Mouse (Mus musculus): ENCODE results near the gene Kctd21. TPM values are rescaled to one million over a fixed set of nuclear protein-coding genes. Genes with fewer than 3 reads are reported as not detected.

Kctd21 gene
- total and polyA plus RNA-seq, 3 experiments = 3.6 to 4.1 (median 3.7) TPM

DNA sequence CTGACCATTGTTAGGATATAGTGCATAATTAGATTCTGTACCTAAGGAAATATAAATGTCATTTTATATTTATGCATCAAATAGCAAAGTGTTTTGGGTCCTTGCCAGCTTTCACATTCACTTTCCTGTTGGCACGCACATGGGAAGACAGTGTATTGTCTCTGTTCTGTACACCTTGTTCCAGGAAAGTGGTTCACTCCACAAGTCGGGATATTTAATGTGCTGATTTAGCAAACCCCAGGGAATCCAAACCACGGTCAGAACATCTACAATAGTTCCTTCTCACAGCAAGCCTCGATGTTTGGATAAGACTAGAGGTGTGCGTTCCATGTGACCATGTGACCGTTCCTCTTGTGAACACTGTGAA, 59.9 kb downstream of the Kctd21 start:
- Histone ChIP-seq H3K27me3 (ENCODE audit: control insufficient read depth, insufficient read depth, low read length) (no peaks in the 10 kb centered on the region), H3K4me1 (ENCODE audit: control insufficient read depth, insufficient read depth, low read length) (peaks cover 11% of the 10 kb centered on the region), H3K27ac (peak overlapping the region; percentile 68), H3K36me3 (ENCODE audit: control insufficient read depth, insufficient read depth, low read length) (no peaks in the 10 kb centered on the region), H3K9ac (ENCODE audit: low read depth, low read length) (no peak overlapping the region), H3K4me3 (no peak overlapping the region), H3K79me2 (replicated peaks; ENCODE audit: control insufficient read depth, insufficient read depth, low read length) (no peaks in the 10 kb centered on the region)
- no peak for DNase-seq
- intact Hi-C loops (cut with DNase I) = loop anchor here (2.0 kb wide), 1 partner anchor 23 kb away; no protein-coding TSS in a partner anchor
- TF ChIP-seq CTCF (IDR thresholded peaks at IDR 0.05) = no peak
- peak; percentile 38; the same call in 1 of the 2 replicates for TF ChIP-seq POLR2A (IDR thresholded peaks at IDR 0.05; ENCODE audit: insufficient read depth, low read depth, low read length)
- TF ChIP-seq EP300 (IDR thresholded peaks at IDR 0.05; ENCODE audit: insufficient read depth, low read depth, low read length) = peak; percentile 55; the same call in 1 of the 2 replicates
- WGBS = 54% methylated on average over 6 of the region's 6 CpGs

GRCm38 (mm10) chr7:97394375-97394774, 62.2 kb downstream of the Kctd21 start:
- H3K4me1 ChIP-seq (ENCODE audit: control insufficient read depth, insufficient read depth, low read length) = peaks cover 8% of the 10 kb centered on the region
- no peak overlapping the region for H3K4me3 ChIP-seq
- no peak for DNase-seq
- H3K79me2 ChIP-seq (replicated peaks; ENCODE audit: control insufficient read depth, insufficient read depth, low read length) = no peaks in the 10 kb centered on the region
- H3K27me3 ChIP-seq (ENCODE audit: control insufficient read depth, insufficient read depth, low read length) = no peaks in the 10 kb centered on the region
- H3K36me3 ChIP-seq (ENCODE audit: control insufficient read depth, insufficient read depth, low read length) = no peaks in the 10 kb centered on the region
- no peak overlapping the region for H3K9ac ChIP-seq (ENCODE audit: low read depth, low read length)
- TF ChIP-seq CTCF (IDR thresholded peaks at IDR 0.05) (no peak), EP300 (IDR thresholded peaks at IDR 0.05; ENCODE audit: insufficient read depth, low read depth, low read length) (no peak), POLR2A (IDR thresholded peaks at IDR 0.05; ENCODE audit: insufficient read depth, low read depth, low read length) (no peak)
- H3K27ac ChIP-seq = no peak overlapping the region
- intact Hi-C loops (cut with DNase I) = no loop called here
- 79% methylated on average over 2 of the region's 2 CpGs for WGBS

DNA sequence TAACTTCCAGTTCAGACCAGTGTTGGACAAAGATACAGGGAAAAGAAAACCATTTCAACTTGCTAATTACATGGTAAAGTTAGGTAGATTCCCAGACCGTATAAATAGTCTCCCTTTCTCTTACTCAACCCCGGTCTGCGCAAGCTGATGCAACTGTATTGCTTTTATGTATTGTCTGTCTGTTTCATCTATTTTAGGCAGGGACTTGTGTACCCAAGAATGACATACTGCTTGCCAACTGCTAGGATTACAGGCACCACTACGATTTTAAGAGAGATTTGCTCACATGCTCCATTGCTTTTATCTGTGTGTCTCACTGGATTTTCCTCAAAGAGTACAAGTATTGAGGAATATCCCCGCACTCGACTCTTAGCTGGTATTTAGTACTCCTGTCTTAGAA, 66.8 kb downstream of the Kctd21 start:
- Histone ChIP-seq H3K4me3 (no peak overlapping the region), H3K4me1 (ENCODE audit: control insufficient read depth, insufficient read depth, low read length) (peaks cover 8% of the 10 kb centered on the region), H3K36me3 (ENCODE audit: control insufficient read depth, insufficient read depth, low read length) (peaks cover 10% of the 10 kb centered on the region; the same call in 1 of the 2 replicates), H3K27me3 (ENCODE audit: control insufficient read depth, insufficient read depth, low read length) (no peaks in the 10 kb centered on the region), H3K9ac (ENCODE audit: low read depth, low read length) (no peak overlapping the region), H3K79me2 (replicated peaks; ENCODE audit: control insufficient read depth, insufficient read depth, low read length) (peaks cover 9% of the 10 kb centered on the region), H3K27ac (no peak overlapping the region)
- TF ChIP-seq EP300 (IDR thresholded peaks at IDR 0.05; ENCODE audit: insufficient read depth, low read depth, low read length) = no peak
- no peak for TF ChIP-seq CTCF (IDR thresholded peaks at IDR 0.05)
- TF ChIP-seq POLR2A (IDR thresholded peaks at IDR 0.05; ENCODE audit: insufficient read depth, low read depth, low read length) = no peak
- 90% methylated on average over 6 of the region's 6 CpGs for WGBS
- DNase-seq = no peak
- intact Hi-C loops (cut with DNase I) = no loop called here

Other genes starting within 250 kb of the Kctd21 start
- gene Usp35, start 307 bp upstream of the Kctd21 start, total RNA-seq (2021) = 1 to 10 TPM in 1 of 2 experiments, under 1 TPM in 1; 0.84 to 1.0 TPM
- 2.5 and 2.8 TPM in 2 replicates for gene Usp35, start 307 bp upstream of the Kctd21 start, polyA plus RNA-seq (2012; rRNA removed)
- 1 to 10 TPM; 4.3 to 5.2 TPM for gene Alg8, start 39.3 kb downstream of the Kctd21 start, total RNA-seq (2021)
- gene Alg8, start 39.3 kb downstream of the Kctd21 start, polyA plus RNA-seq (2012; rRNA removed) = 7.3 and 9.9 TPM in 2 replicates
- gene Ndufc2, start 67.7 kb downstream of the Kctd21 start, total RNA-seq (2021) = 100 to 1,000 TPM; 483 to 533 TPM
- 305 and 346 TPM in 2 replicates for gene Ndufc2, start 67.7 kb downstream of the Kctd21 start, polyA plus RNA-seq (2012; rRNA removed)
- 10 to 100 TPM; 68.6 to 77.2 TPM for gene Thrsp, start 85.4 kb downstream of the Kctd21 start, total RNA-seq (2021)
- 118 and 171 TPM in 2 replicates for gene Thrsp, start 85.4 kb downstream of the Kctd21 start, polyA plus RNA-seq (2012; rRNA removed)
- gene Kctd14, start 119.0 kb downstream of the Kctd21 start, total RNA-seq (2021) = under 1 TPM; 0.13 to 0.39 TPM
- 0.23 and 0.61 TPM in 2 replicates for gene Kctd14, start 119.0 kb downstream of the Kctd21 start, polyA plus RNA-seq (2012; rRNA removed)
- 10 to 100 TPM; 55.8 to 61.5 TPM for gene Ints4, start 148.6 kb downstream of the Kctd21 start, total RNA-seq (2021)
- 65.3 and 88.3 TPM in 2 replicates for gene Ints4, start 148.6 kb downstream of the Kctd21 start, polyA plus RNA-seq (2012; rRNA removed)
- gene Aamdc, start 247.2 kb downstream of the Kctd21 start, total RNA-seq (2021) = 10 to 100 TPM; 61.0 to 67.7 TPM
- gene Aamdc, start 247.2 kb downstream of the Kctd21 start, polyA plus RNA-seq (2012; rRNA removed) = 62.6 and 77.1 TPM in 2 replicates
- gene Rsf1, start 247.6 kb downstream of the Kctd21 start, total RNA-seq (2021) = 10 to 100 TPM; 14.6 to 15.7 TPM
- 1.5 and 3.0 TPM in 2 replicates for gene Rsf1, start 247.6 kb downstream of the Kctd21 start, polyA plus RNA-seq (2012; rRNA removed)